Mouse (Mus musculus) embryonic fibroblast, embryonic 13.5 days (primary cell): ENCODE measurements around the gene Tsnaxip1. TPM values are rescaled to one million over a fixed set of nuclear protein-coding genes. Genes with fewer than 3 reads are reported as not detected.

Experiments used
- H3K27ac ChIP-seq: 2 replicates; pipeline ENCODE4 v1.5.1; 2012; ENCODE audit warnings: low read length, control low read depth, inconsistent platforms; ENCODE audit not compliant: insufficient read depth
- H3K4me1 ChIP-seq: 2 replicates; pipeline ENCODE4 v1.6.1; 2011; ENCODE audit warnings: low read length; ENCODE audit not compliant: control insufficient read depth, insufficient read depth
- H3K4me3 ChIP-seq: 2 replicates; pipeline ENCODE4 v1.5.1; 2011; ENCODE audit warnings: mild to moderate bottlenecking, control low read depth, low read length; ENCODE audit not compliant: insufficient read depth
- CTCF ChIP-seq: IDR thresholded peaks from 2 replicates; pipeline ENCODE4 v1.5.1; 2011; ENCODE audit warnings: mild to moderate bottlenecking, control low read depth, low read length, moderate library complexity, borderline replicate concordance; ENCODE audit not compliant: insufficient read depth
- POLR2A ChIP-seq: IDR thresholded peaks from 2 replicates; pipeline ENCODE4 v1.6.1; 2011; ENCODE audit warnings: low read depth, mild to moderate bottlenecking, control low read depth, low read length, moderate library complexity
- polyA plus RNA-seq: library from polyadenylated mRNA; stranded (reverse); fragments of >200 nt; gene quantifications from 2 replicates; pipeline ENCODE4 v1.2.4, GENCODE M21; 2011; ENCODE audit warnings: low read depth; ENCODE audit not compliant: missing spikeins, insufficient read length

Gene Tsnaxip1
- polyA plus RNA-seq, 1 experiment, result not detected

GRCm38 (mm10) chr8:105799091-105799812 is 28.3 kb upstream of the Tsnaxip1 start:
- Histone ChIP-seq H3K4me1 (peaks cover 9% of the 10 kb centered on the region; the same call in 1 of the 2 replicates), H3K27ac (peak overlapping the region; percentile 11; the same call in 1 of the 2 replicates), H3K4me3 (no peak overlapping the region)
- TF ChIP-seq CTCF (no peak), POLR2A (no peak)

GRCm38 (mm10) chr8:105801153-105801904 is 26.2 kb upstream of the Tsnaxip1 start:
- no peak overlapping the region for H3K27ac ChIP-seq
- H3K4me1 ChIP-seq, result peaks cover 6% of the 10 kb centered on the region
- H3K4me3 ChIP-seq, result no peak overlapping the region
- TF ChIP-seq CTCF, result no peak
- TF ChIP-seq POLR2A, result no peak

DNA sequence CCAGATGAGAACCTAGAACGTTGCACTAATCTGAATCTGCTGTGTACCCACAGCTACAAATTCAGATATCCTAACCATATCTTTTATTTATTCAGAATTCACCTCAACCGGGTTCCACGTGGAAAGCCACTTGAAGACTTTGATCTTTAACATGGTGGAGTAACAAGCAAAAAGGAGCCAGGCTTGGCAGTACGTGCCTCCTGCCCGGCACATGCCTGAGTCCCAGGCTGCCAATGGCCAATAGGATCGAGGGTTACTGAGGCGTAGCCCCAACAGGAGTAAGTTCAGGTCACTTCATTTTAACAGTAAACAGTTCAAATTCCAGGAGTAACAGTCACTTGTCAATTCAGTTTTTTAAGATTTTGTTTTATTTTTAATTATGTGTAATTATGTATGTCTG is 22.7 kb upstream of the Tsnaxip1 start:
- no peak overlapping the region for H3K27ac ChIP-seq
- TF ChIP-seq CTCF (no peak), POLR2A (no peak)
- H3K4me1 ChIP-seq, result peaks cover 5% of the 10 kb centered on the region; the same call in 1 of the 2 replicates
- no peak overlapping the region for H3K4me3 ChIP-seq

- TF ChIP-seq POLR2A (no peak), CTCF (no peak)
- Histone ChIP-seq H3K27ac (no peak overlapping the region; the same call in 1 of the 2 replicates), H3K4me3 (no peak overlapping the region), H3K4me1 (peaks cover 5% of the 10 kb centered on the region; the same call in 1 of the 2 replicates)
These were observed 22.2 kb upstream of the Tsnaxip1 start for GRCm38 (mm10) chr8:105805346-105805745.

DNA sequence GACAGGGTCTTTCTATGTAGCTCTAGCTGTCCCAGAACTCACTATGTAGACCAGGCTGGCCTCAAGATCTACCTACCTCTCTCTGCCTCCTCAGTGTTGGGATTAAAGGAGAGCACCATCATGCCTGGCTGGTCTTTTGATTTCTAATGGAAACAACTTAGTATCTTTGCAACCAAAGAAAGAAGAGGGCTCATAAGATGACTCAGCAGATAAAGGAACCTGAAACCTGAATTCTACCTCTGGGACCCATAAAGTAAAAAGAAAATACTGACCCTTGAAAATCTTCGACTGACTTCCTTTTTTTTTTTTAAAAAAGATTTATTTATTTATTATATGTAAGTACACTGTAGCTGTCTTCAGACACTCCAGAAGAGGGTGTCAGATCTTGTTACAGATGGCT is 21.6 kb upstream of the Tsnaxip1 start:
- peaks cover 5% of the 10 kb centered on the region; the same call in 1 of the 2 replicates for H3K4me1 ChIP-seq
- TF ChIP-seq POLR2A (no peak), CTCF (no peak)
- H3K27ac ChIP-seq, result no peak overlapping the region
- no peak overlapping the region for H3K4me3 ChIP-seq

DNA sequence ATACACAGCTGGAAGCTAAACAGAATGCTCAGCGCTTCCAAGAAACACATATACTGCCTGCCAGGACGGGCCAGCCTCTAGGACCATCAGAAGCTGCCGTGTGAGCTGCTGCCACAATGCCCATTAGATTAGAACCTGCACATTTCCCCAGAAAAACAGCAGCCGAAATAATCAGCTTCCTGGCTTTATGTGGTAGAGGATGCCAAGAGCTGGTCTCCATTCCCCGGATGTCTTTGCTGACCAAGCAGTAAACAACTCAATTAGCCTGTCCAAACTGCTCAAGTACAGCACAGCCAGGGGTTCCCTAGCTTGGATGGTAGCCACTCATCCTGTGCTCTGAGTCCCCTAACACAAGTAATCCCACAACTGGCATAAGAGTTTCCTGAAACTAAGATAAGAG is 19.8 kb upstream of the Tsnaxip1 start:
- H3K27ac ChIP-seq, result no peak overlapping the region
- peaks cover 5% of the 10 kb centered on the region; the same call in 1 of the 2 replicates for H3K4me1 ChIP-seq
- TF ChIP-seq CTCF, result no peak
- no peak for TF ChIP-seq POLR2A
- no peak overlapping the region for H3K4me3 ChIP-seq

DNA sequence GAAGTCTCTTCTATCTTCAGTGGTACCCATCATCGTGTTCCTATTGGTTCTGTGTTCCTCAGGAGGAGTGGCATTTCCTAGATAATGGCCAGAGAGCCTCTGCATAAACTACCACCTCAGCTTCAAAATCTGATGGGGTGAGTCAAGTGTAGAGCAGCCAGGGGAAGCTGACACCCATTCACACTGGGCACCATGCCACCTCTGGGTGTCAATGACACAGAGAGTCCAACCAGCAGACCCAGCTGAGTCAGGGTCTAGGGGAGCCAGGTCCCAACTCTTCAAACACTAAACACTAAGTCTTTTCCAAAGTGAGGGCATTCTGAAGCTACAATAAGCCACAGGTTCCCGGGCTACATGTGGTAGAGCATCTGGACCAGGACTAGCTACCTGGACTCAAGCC is 19.1 kb upstream of the Tsnaxip1 start:
- Histone ChIP-seq H3K27ac (no peak overlapping the region), H3K4me3 (no peak overlapping the region), H3K4me1 (peaks cover 5% of the 10 kb centered on the region; the same call in 1 of the 2 replicates)
- no peak for TF ChIP-seq POLR2A

DNA sequence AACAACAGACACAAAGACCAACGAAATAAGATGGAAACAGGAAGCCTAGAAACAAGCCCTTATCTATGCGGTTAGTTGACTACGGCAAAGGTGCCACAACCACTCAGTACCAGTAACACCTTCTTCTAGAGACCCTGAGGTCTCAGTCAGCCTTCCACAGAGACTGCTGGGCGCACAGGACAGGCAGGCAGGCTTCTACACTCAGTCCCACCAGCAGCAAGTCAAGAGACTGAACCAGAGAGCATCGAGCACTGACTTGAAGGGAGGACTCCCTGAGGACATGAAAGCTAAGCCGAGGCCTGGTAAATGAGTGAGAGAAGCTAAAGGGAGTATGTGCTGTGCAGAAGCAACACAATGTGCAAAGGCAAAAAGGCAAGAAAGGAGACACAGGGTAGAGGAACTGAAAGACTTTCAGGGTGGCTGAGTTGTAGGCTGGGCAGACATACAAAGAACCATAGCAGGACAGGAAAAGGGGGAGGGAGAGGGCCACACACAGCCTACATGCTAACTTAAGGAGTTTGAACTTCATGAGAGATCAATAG is 17.2 kb upstream of the Tsnaxip1 start:
- no peak for TF ChIP-seq CTCF
- TF ChIP-seq POLR2A, result no peak
- peaks cover 5% of the 10 kb centered on the region; the same call in 1 of the 2 replicates for H3K4me1 ChIP-seq
- H3K27ac ChIP-seq, result no peak overlapping the region
- H3K4me3 ChIP-seq, result no peak overlapping the region

DNA sequence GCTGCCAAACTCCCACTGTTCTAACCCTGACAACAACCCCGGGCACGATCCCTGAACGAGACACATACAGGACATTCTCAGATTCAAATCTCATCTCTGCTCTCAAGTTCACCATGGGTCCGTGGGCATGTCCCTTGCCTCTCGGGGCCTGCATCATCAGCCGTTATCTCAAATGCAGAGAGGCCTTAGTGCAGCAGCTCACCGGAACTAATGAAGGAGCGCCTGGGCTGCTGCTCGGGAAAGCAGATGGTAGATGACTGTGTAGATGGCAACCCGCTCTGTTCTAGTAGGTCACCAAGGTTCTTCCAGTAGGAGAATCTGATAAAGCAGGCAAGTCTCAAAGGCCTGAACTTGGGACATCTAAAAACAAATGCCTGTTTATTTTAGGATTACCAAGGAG is 16.5 kb upstream of the Tsnaxip1 start:
- Histone ChIP-seq H3K4me1 (peaks cover 5% of the 10 kb centered on the region; the same call in 1 of the 2 replicates), H3K4me3 (no peak overlapping the region), H3K27ac (no peak overlapping the region)
- TF ChIP-seq CTCF (no peak), POLR2A (no peak)

DNA sequence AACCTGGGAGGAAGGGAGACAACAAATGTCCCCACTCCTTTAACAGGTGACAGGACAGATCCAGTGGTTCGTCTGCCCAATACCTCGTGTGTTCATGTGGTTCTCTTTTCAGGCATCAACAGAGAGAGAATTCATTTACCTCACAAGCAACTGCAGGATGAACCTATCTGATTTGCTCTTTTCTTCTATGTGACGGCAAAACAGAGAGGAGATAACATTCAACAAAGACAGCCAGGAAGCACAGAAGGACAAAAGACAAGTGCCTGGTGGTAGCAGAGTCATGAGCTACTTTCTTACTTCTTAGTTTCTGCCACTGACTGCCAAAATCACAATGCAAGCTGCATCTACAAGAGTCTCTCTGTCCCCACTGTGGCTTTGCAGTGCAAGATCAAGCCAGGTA is 16.0 kb upstream of the Tsnaxip1 start:
- no peak for TF ChIP-seq POLR2A
- TF ChIP-seq CTCF, result no peak
- Histone ChIP-seq H3K27ac (no peak overlapping the region), H3K4me1 (peaks cover 5% of the 10 kb centered on the region; the same call in 1 of the 2 replicates)

More for the DNA sequence above, 16.0 kb upstream of the Tsnaxip1 start:
- no peak overlapping the region for H3K4me3 ChIP-seq
